ENCODE assay signal across 22 mouse cellular contexts in genomic region chr11:52267271-52267670, GRCm38 (mm10). TPM values are rescaled to one million over a fixed set of nuclear protein-coding genes. Genes with fewer than 3 reads are reported as not detected.
"Had no signal": no experiment of that assay in that cellular context is flagged by ENCODE, and none has a peak within 500 bp of the region (broad histone marks: within the 10 kb centered on the region; RNA-seq: fewer than 3 reads in every experiment).

No protein-coding gene starts in this region.

- H3K27ac ChIP-seq: limb, embryonic 13.5 days; liver, embryonic 14.5 days; midbrain, embryonic 10.5 days; midbrain, embryonic 15.5 days had no signal

- DNase-seq: kidney, adult 11 months; kidney, postnatal 14 days; left cerebral cortex, postnatal 4 days; lung, adult 2 months; right cerebral cortex, postnatal 14 days had no signal

- H3K36me3 ChIP-seq: limb, embryonic 13.5 days; midbrain, embryonic 10.5 days; midbrain, embryonic 15.5 days had no signal

- H3K4me3 ChIP-seq: limb, embryonic 13.5 days; midbrain, embryonic 10.5 days; midbrain, embryonic 15.5 days had no signal

- H3K27me3 ChIP-seq: limb, embryonic 13.5 days; midbrain, embryonic 15.5 days had no signal

RNA-seq across cellular contexts. Expression of gene Olfr1371, which starts 53.5 kb away (rescaled TPM):
- total RNA-seq: layer of hippocampus, adult 8-10 months; layer of hippocampus, postnatal 14 days; left cerebral cortex, adult 18-20 months; left cerebral cortex, postnatal 10 days; left cerebral cortex, postnatal 4 days; megakaryocyte, adult 5-6 weeks had no signal
- polyA plus RNA-seq: intestine, embryonic 14.5 days; kidney, embryonic 14.5 days; large intestine, adult 2 months; limb, embryonic 13.5 days; liver, adult 2 months; liver, embryonic 14.5 days; lung, adult 2 months; lung, postnatal 0 days; midbrain, embryonic 10.5 days; midbrain, embryonic 15.5 days; neural tube, embryonic 14.5 days; stomach, postnatal 0 days; urinary bladder, adult 2 months had no signal
